Mouse (Mus musculus) 3134 (cell line): ENCODE measurements around the gene Skint3.
"Not testable (repeated sequence)": the region's sequence is repeated elsewhere in the genome, so short reads cannot be mapped to it uniquely, and the experiment has no call there.

Source experiments
- DNase-seq: peaks from one replicate; pipeline ENCODE4 v3.0.0-alpha.2; 2011; ENCODE audit warnings: low spot score; ENCODE audit not compliant: insufficient read length; ENCODE audit errors: extremely low read depth

Skint3 gene

DNA sequence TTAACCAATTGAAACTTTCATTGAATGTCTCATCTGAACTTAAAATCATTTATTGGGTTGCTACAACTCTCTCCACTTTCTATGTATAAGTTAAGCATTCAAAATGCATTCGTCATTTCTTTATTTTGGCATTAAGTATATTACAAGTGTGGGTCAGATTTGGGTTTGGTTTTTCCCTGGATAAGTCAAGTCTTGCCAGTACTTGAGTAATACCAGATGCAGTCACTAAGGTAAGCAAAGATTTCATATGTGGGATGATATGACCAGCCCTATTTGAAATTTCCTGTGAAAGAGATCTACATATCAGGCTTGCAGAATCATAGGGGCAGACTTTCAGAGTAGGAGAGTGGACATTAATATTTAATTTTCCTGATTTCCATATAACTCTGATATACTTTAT lies at the start of gene Skint3:
Gene Skint3 (plus strand): TSS at position 301 of the 400 bp plus-strand sequence.
- DNase-seq = no peak

DNA sequence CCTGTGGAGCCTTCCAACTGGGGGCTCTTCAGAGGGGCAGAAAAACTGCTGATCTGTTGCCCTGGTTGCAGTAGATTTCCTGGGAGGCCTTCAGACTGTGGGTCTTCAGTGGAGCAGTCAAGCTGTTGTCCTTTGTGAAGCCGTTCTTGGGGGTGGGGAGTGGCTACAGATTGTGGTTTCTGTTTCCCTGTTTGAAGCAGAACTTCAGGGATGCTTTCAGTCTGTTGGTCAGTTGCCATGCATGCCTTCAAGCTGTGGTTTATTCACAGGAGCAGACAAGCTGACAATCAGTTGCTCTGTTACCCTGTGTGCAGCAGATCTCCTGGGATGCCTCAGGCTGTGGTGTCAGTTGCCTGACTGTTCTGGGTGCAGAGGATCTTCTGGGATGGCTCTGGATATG lies 11.4 kb downstream of the Skint3 start:
- DNase-seq = no peak

- no peak for DNase-seq
These were observed 11.9 kb downstream of the Skint3 start for GRCm38 (mm10) chr4:112243951-112244350.

DNA sequence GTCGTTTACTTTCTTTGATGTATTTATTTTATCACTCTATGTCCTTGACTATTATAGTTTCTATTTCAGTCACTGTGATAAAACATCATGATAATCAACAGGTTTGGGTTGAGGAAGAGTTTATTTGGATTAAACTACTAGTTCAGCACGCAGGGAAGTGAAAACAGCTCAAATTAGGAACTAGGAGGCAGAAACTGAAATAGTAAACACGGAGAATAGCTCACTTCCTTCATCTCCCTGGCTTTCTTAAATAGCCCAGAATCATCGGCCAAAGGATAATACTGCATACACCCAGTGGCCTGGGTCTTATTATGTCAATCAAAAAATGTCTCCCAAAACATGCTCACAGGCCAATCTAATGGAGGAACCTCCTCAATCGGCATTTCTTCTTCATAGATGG lies 24.0 kb downstream of the Skint3 start:
- no peak for DNase-seq

- DNase-seq = no peak
These were observed 55.3 kb downstream of the Skint3 start for GRCm38 (mm10) chr4:112287178-112287974.

DNA sequence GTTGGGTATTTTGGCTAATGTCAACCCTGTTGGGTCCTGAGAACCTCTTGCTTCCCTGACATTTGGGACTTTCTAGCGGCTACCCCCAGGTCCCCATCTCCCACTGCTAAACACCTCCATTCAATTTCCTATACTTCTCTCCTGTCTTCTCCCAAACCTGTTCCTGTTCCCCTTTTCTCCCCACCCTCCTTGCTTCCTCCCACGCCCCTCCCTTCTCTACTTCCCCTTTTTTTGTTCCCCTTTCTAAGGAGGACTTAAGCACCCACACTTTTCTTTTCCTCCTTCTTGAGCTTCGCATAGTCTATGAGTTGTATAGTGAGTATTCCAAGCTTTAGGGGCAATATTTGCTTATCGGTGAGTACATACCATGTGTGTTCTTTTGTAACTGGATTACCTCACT lies 56.4 kb downstream of the Skint3 start:
- DNase-seq = no peak

DNA sequence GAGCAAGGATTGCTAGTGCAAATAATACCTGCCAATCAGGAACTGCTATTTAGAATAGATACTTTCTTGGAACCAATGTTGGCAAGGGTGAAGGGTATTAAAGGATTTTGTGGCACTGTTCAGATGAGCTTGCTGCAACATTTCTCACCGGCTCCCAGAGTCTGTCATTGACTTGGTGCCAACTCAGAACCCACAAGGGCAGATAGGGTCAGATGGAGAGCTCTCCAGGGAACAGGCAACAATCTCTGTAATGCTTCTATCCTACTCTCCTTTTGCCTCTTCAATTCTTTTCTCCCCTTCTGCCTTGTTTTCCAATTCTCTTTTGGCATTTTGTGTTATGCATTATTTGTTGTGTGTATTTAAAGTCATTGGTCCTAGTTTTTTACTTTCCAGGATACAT lies 70.3 kb downstream of the Skint3 start:
- no peak for DNase-seq

DNA sequence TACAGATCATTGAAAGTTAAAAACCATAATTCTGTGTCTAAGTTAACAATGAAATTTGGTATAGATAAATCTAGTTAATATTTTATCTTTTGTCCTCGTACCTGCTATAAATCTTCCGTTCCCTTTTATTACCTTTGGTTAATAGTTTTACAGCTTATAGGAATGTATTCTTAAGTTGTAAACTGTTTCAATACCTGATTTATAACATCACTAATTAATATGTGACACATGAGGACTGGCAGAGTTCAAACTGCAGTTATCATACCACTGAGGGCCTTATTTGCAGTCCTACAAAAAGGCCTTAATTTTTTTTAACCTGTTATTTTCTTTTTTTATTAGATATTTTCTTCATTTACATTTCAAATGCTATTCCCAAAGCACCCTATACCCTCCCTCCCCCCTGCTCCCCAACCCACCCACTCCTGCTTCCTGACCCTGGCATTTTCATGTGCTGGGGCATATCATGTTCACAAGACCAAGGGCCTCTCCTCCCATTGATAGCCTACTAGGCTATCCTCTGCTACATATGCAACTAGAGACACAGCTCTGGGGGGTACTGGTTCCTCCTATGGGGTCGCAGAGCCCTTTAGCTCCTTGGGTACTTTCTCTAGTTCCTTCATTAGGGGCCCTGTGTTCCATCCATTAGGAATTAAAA lies 70.9 kb downstream of the Skint3 start:
- no peak for DNase-seq

GRCm38 (mm10) chr4:112349111-112349510 lies 117.1 kb downstream of the Skint3 start:
- not testable (repeated sequence) for DNase-seq
